Mouse (Mus musculus) yolk sac, embryonic 10.5 days (tissue): ENCODE results near the gene Qsox2.

ENCODE experiments used
- DNase-seq: peaks from one replicate; pipeline ENCODE4 v3.0.0-alpha.2; 2017; ENCODE audit warnings: low spot score

The Qsox2 gene

GRCm38 (mm10) chr2:26237290-26237782 lies at the start of gene Qsox2:
TSS of gene Qsox2 (minus strand) at chr2:26237525.
- peak; percentile 96 for DNase-seq

GRCm38 (mm10) chr2:26286391-26286790 lies 49.1 kb upstream of the Qsox2 start:
- DNase-seq, result no peak

- no peak for DNase-seq
These were observed 48.5 kb upstream of the Qsox2 start for GRCm38 (mm10) chr2:26285804-26286203.

- DNase-seq, result no peak
These were observed 43.3 kb upstream of the Qsox2 start for GRCm38 (mm10) chr2:26280594-26280993.

GRCm38 (mm10) chr2:26279712-26280111 lies 42.4 kb upstream of the Qsox2 start:
- no peak for DNase-seq

- DNase-seq, result peak; percentile 31
These were observed 36.3 kb upstream of the Qsox2 start for GRCm38 (mm10) chr2:26273611-26274010.

GRCm38 (mm10) chr2:26268216-26268615 lies 30.9 kb upstream of the Qsox2 start:
- no peak for DNase-seq

- DNase-seq, result no peak
These were observed 28.9 kb upstream of the Qsox2 start for GRCm38 (mm10) chr2:26266066-26266742.

- no peak for DNase-seq
These were observed 27.8 kb upstream of the Qsox2 start for GRCm38 (mm10) chr2:26265095-26265494.

GRCm38 (mm10) chr2:26264646-26265045 lies 27.3 kb upstream of the Qsox2 start:
- DNase-seq, result no peak

GRCm38 (mm10) chr2:26257315-26258096 lies 20.2 kb upstream of the Qsox2 start:
- no peak for DNase-seq

GRCm38 (mm10) chr2:26254816-26255215 lies 17.5 kb upstream of the Qsox2 start:
- no peak for DNase-seq

GRCm38 (mm10) chr2:26252514-26253206 lies 15.3 kb upstream of the Qsox2 start:
- no peak for DNase-seq

- no peak for DNase-seq
These were observed 10.2 kb upstream of the Qsox2 start for GRCm38 (mm10) chr2:26247531-26247930.

GRCm38 (mm10) chr2:26240841-26241240 lies 3.5 kb upstream of the Qsox2 start:
- DNase-seq, result no peak

- no peak for DNase-seq
These were observed 3.0 kb upstream of the Qsox2 start for GRCm38 (mm10) chr2:26240330-26240729.

- DNase-seq, result no peak
These were observed 540 bp downstream of the Qsox2 start for GRCm38 (mm10) chr2:26236681-26237289.

GRCm38 (mm10) chr2:26234771-26235170 lies 2.6 kb downstream of the Qsox2 start:
- DNase-seq, result no peak

GRCm38 (mm10) chr2:26234253-26234652 lies 3.1 kb downstream of the Qsox2 start:
- no peak for DNase-seq

GRCm38 (mm10) chr2:26231366-26231765 lies 6.0 kb downstream of the Qsox2 start:
- DNase-seq, result no peak

- DNase-seq, result no peak
These were observed 7.1 kb downstream of the Qsox2 start for GRCm38 (mm10) chr2:26230253-26230652.

GRCm38 (mm10) chr2:26227788-26228187 lies 9.5 kb downstream of the Qsox2 start:
- no peak for DNase-seq
